Mouse (Mus musculus): Measurements from ENCODE around the gene Rnf40.

Rnf40 gene

GRCm38 (mm10) chr7:127591108-127591507 lies 2.5 kb downstream of the Rnf40 start:
- H3K4me1 ChIP-seq (replicated peaks; ENCODE audit: low read depth, low read length), result peaks cover 58% of the 10 kb centered on the region
- TF ChIP-seq CTCF (conservative IDR thresholded peaks at IDR 0.05; ENCODE audit: low read length), result no peak
- no peak for TF ChIP-seq POU5F1 (IDR thresholded peaks at IDR 0.05; ENCODE audit: borderline replicate concordance, low read length)
- no peak for TF ChIP-seq NANOG (IDR thresholded peaks at IDR 0.05; ENCODE audit: borderline replicate concordance, low read length)
- peak overlapping the region; percentile 24 for H3K4me3 ChIP-seq (replicated peaks; ENCODE audit: low read length)
- no peaks in the 10 kb centered on the region for H3K27me3 ChIP-seq (ENCODE audit: insufficient read depth, low read length)
- H3K9me3 ChIP-seq (ENCODE audit: low read length), result no peaks in the 10 kb centered on the region
- peaks cover 69% of the 10 kb centered on the region for H3K36me3 ChIP-seq (ENCODE audit: insufficient read depth, low read length)

- no peak overlapping the region for H3K4me3 ChIP-seq (replicated peaks; ENCODE audit: low read length)
- no peak; the same call in 1 of the 2 replicates for TF ChIP-seq CTCF (conservative IDR thresholded peaks at IDR 0.05; ENCODE audit: low read length)
- no peak for TF ChIP-seq NANOG (IDR thresholded peaks at IDR 0.05; ENCODE audit: borderline replicate concordance, low read length)
- TF ChIP-seq POU5F1 (IDR thresholded peaks at IDR 0.05; ENCODE audit: borderline replicate concordance, low read length), result no peak
- peaks cover 63% of the 10 kb centered on the region for H3K4me1 ChIP-seq (replicated peaks; ENCODE audit: low read depth, low read length)
- H3K36me3 ChIP-seq (ENCODE audit: insufficient read depth, low read length), result peaks cover 83% of the 10 kb centered on the region
- H3K27me3 ChIP-seq (ENCODE audit: insufficient read depth, low read length), result no peaks in the 10 kb centered on the region
- H3K9me3 ChIP-seq (ENCODE audit: low read length), result no peaks in the 10 kb centered on the region
Observed at GRCm38 (mm10) chr7:127592575-127592974, 4.0 kb downstream of the Rnf40 start.

- TF ChIP-seq POU5F1 (IDR thresholded peaks at IDR 0.05; ENCODE audit: borderline replicate concordance, low read length) (no peak), NANOG (IDR thresholded peaks at IDR 0.05; ENCODE audit: borderline replicate concordance, low read length) (no peak), CTCF (conservative IDR thresholded peaks at IDR 0.05; ENCODE audit: low read length) (no peak)
- Histone ChIP-seq H3K36me3 (ENCODE audit: insufficient read depth, low read length) (peaks cover 100% of the 10 kb centered on the region), H3K27me3 (ENCODE audit: insufficient read depth, low read length) (no peaks in the 10 kb centered on the region), H3K4me3 (replicated peaks; ENCODE audit: low read length) (0 out of 2 replicates have a peak overlapping the region, but pooled peaks have one; percentile 32), H3K4me1 (replicated peaks; ENCODE audit: low read depth, low read length) (peaks cover 45% of the 10 kb centered on the region), H3K9me3 (ENCODE audit: low read length) (no peaks in the 10 kb centered on the region)
Observed at GRCm38 (mm10) chr7:127596747-127597146, 8.2 kb downstream of the Rnf40 start.

GRCm38 (mm10) chr7:127600612-127601011 lies 12.0 kb downstream of the Rnf40 start:
- Histone ChIP-seq H3K9me3 (ENCODE audit: low read length) (no peaks in the 10 kb centered on the region), H3K4me3 (replicated peaks; ENCODE audit: low read length) (no peak overlapping the region), H3K4me1 (replicated peaks; ENCODE audit: low read depth, low read length) (peaks cover 62% of the 10 kb centered on the region), H3K27me3 (ENCODE audit: insufficient read depth, low read length) (no peaks in the 10 kb centered on the region), H3K36me3 (ENCODE audit: insufficient read depth, low read length) (peaks cover 95% of the 10 kb centered on the region)
- no peak for TF ChIP-seq CTCF (conservative IDR thresholded peaks at IDR 0.05; ENCODE audit: low read length)
- no peak for TF ChIP-seq POU5F1 (IDR thresholded peaks at IDR 0.05; ENCODE audit: borderline replicate concordance, low read length)
- TF ChIP-seq NANOG (IDR thresholded peaks at IDR 0.05; ENCODE audit: borderline replicate concordance, low read length), result no peak

- Histone ChIP-seq H3K27me3 (ENCODE audit: insufficient read depth, low read length) (no peaks in the 10 kb centered on the region), H3K36me3 (ENCODE audit: insufficient read depth, low read length) (peaks cover 83% of the 10 kb centered on the region), H3K9me3 (ENCODE audit: low read length) (no peaks in the 10 kb centered on the region), H3K4me3 (replicated peaks; ENCODE audit: low read length) (no peak overlapping the region), H3K4me1 (replicated peaks; ENCODE audit: low read depth, low read length) (peaks cover 50% of the 10 kb centered on the region)
- TF ChIP-seq NANOG (IDR thresholded peaks at IDR 0.05; ENCODE audit: borderline replicate concordance, low read length) (no peak), POU5F1 (IDR thresholded peaks at IDR 0.05; ENCODE audit: borderline replicate concordance, low read length) (no peak), CTCF (conservative IDR thresholded peaks at IDR 0.05; ENCODE audit: low read length) (no peak)
Observed at GRCm38 (mm10) chr7:127601735-127602134, 13.2 kb downstream of the Rnf40 start.

- Histone ChIP-seq H3K27me3 (ENCODE audit: insufficient read depth, low read length) (no peaks in the 10 kb centered on the region), H3K4me3 (replicated peaks; ENCODE audit: low read length) (no peak overlapping the region), H3K9me3 (ENCODE audit: low read length) (peaks cover 9% of the 10 kb centered on the region), H3K4me1 (replicated peaks; ENCODE audit: low read depth, low read length) (peaks cover 42% of the 10 kb centered on the region), H3K36me3 (ENCODE audit: insufficient read depth, low read length) (peaks cover 72% of the 10 kb centered on the region)
- TF ChIP-seq CTCF (conservative IDR thresholded peaks at IDR 0.05; ENCODE audit: low read length), result no peak
- no peak for TF ChIP-seq NANOG (IDR thresholded peaks at IDR 0.05; ENCODE audit: borderline replicate concordance, low read length)
- no peak for TF ChIP-seq POU5F1 (IDR thresholded peaks at IDR 0.05; ENCODE audit: borderline replicate concordance, low read length)
Observed at GRCm38 (mm10) chr7:127602903-127603302, 14.3 kb downstream of the Rnf40 start.

- Histone ChIP-seq H3K27me3 (ENCODE audit: insufficient read depth, low read length) (no peaks in the 10 kb centered on the region), H3K36me3 (ENCODE audit: insufficient read depth, low read length) (peaks cover 58% of the 10 kb centered on the region), H3K9me3 (ENCODE audit: low read length) (peaks cover 22% of the 10 kb centered on the region), H3K4me1 (replicated peaks; ENCODE audit: low read depth, low read length) (peaks cover 42% of the 10 kb centered on the region), H3K4me3 (replicated peaks; ENCODE audit: low read length) (peak overlapping the region; percentile 7; the same call in 1 of the 2 replicates)
- TF ChIP-seq NANOG (IDR thresholded peaks at IDR 0.05; ENCODE audit: borderline replicate concordance, low read length) (no peak), POU5F1 (IDR thresholded peaks at IDR 0.05; ENCODE audit: borderline replicate concordance, low read length) (no peak), CTCF (conservative IDR thresholded peaks at IDR 0.05; ENCODE audit: low read length) (no peak)
Observed at GRCm38 (mm10) chr7:127604256-127604655, 15.7 kb downstream of the Rnf40 start.

- peaks cover 52% of the 10 kb centered on the region for H3K36me3 ChIP-seq (ENCODE audit: insufficient read depth, low read length)
- H3K4me3 ChIP-seq (replicated peaks; ENCODE audit: low read length), result no peak overlapping the region
- no peaks in the 10 kb centered on the region for H3K27me3 ChIP-seq (ENCODE audit: insufficient read depth, low read length)
- peaks cover 51% of the 10 kb centered on the region for H3K9me3 ChIP-seq (ENCODE audit: low read length)
- H3K4me1 ChIP-seq (replicated peaks; ENCODE audit: low read depth, low read length), result peaks cover 27% of the 10 kb centered on the region
- TF ChIP-seq POU5F1 (IDR thresholded peaks at IDR 0.05; ENCODE audit: borderline replicate concordance, low read length), result no peak
- TF ChIP-seq NANOG (IDR thresholded peaks at IDR 0.05; ENCODE audit: borderline replicate concordance, low read length), result no peak
- TF ChIP-seq CTCF (conservative IDR thresholded peaks at IDR 0.05; ENCODE audit: low read length), result no peak
Observed at GRCm38 (mm10) chr7:127607150-127607549, 18.6 kb downstream of the Rnf40 start.

- no peak for TF ChIP-seq POU5F1 (IDR thresholded peaks at IDR 0.05; ENCODE audit: borderline replicate concordance, low read length)
- no peak for TF ChIP-seq CTCF (conservative IDR thresholded peaks at IDR 0.05; ENCODE audit: low read length)
- no peak for TF ChIP-seq NANOG (IDR thresholded peaks at IDR 0.05; ENCODE audit: borderline replicate concordance, low read length)
- peak overlapping the region; percentile 41 for H3K4me3 ChIP-seq (replicated peaks; ENCODE audit: low read length)
- no peaks in the 10 kb centered on the region for H3K4me1 ChIP-seq (replicated peaks; ENCODE audit: low read depth, low read length)
- H3K27me3 ChIP-seq (ENCODE audit: insufficient read depth, low read length), result no peaks in the 10 kb centered on the region
- peaks cover 86% of the 10 kb centered on the region for H3K9me3 ChIP-seq (ENCODE audit: low read length)
- H3K36me3 ChIP-seq (ENCODE audit: insufficient read depth, low read length), result peaks cover 32% of the 10 kb centered on the region
Observed at GRCm38 (mm10) chr7:127611011-127611410, 22.4 kb downstream of the Rnf40 start.

Measured in E14TG2a.4 (cell line).